Mouse (Mus musculus) spleen, adult 2 months (tissue): Measurements from ENCODE around the gene Chil1. TPM values are rescaled to one million over a fixed set of nuclear protein-coding genes. Genes with fewer than 3 reads are reported as not detected.

ENCODE experiments used
- DNase-seq, 2 experiments: peaks; one replicate each; pipeline versions ENCODE4 v3.0.0 to v3.0.0-alpha.2; 2012 to 2021; ENCODE audit warnings: low spot score in 2 of 2, low read depth in 1 of 2
- H3K27ac ChIP-seq: fragments of 200-500 bp; 2 replicates; pipeline ENCODE4 v1.5.1; 2012; ENCODE audit warnings: low read length, inconsistent platforms; ENCODE audit not compliant: insufficient read depth
- H3K27me3 ChIP-seq: fragments of 200-500 bp; 2 replicates; pipeline ENCODE4 v1.6.1; 2012; ENCODE audit warnings: mild to moderate bottlenecking, moderate library complexity, low read length, inconsistent platforms; ENCODE audit not compliant: control insufficient read depth, insufficient read depth
- H3K36me3 ChIP-seq: fragments of 200-500 bp; 2 replicates; pipeline ENCODE4 v1.6.1; 2012; ENCODE audit warnings: mild to moderate bottlenecking, low read length, inconsistent platforms; ENCODE audit not compliant: control insufficient read depth, insufficient read depth
- H3K4me1 ChIP-seq: fragments of 200-500 bp; 2 replicates; pipeline ENCODE4 v1.6.1; 2011; ENCODE audit warnings: inconsistent platforms; ENCODE audit not compliant: control insufficient read depth, insufficient read depth, insufficient read length
- H3K4me3 ChIP-seq: fragments of 200-500 bp; 2 replicates; pipeline ENCODE4 v1.5.1; 2011; ENCODE audit warnings: mild to moderate bottlenecking, inconsistent platforms; ENCODE audit not compliant: insufficient read depth, insufficient read length; ENCODE audit errors: extremely low read depth
- CTCF ChIP-seq: fragments of 200-500 bp; IDR thresholded peaks from 2 replicates; pipeline ENCODE4 v1.5.1; 2011; ENCODE audit warnings: mild to moderate bottlenecking, inconsistent platforms; ENCODE audit not compliant: insufficient read depth, insufficient read length, insufficient replicate concordance; ENCODE audit errors: extremely low read depth
- POLR2A ChIP-seq: fragments of 200-500 bp; IDR thresholded peaks from 2 replicates; pipeline ENCODE4 v1.6.1; 2011; ENCODE audit warnings: low read depth, low read length, inconsistent platforms
- WGBS: fragments of 180-500 bp; shearing (Covaris S2); methylation state at CpG from one replicate; pipeline ENCODE4 v1.1.7; 2018; 5-methylcytosine and 5-hydroxymethylcytosine counted together
- polyA plus RNA-seq: library from polyadenylated mRNA; depleted of rRNA; stranded (reverse); fragments of >200 nt; gene quantifications from 2 replicates; pipeline ENCODE4 v1.2.3, GENCODE M21; 2012

Chil1 gene
- polyA plus RNA-seq, 1 experiment, result 3.3 TPM

GRCm38 (mm10) chr1:134195979-134196378 lies 14.0 kb downstream of the Chil1 start:
- peak overlapping the region; percentile 49 for H3K27ac ChIP-seq
- no peaks in the 10 kb centered on the region for H3K27me3 ChIP-seq
- WGBS, result 24% methylated on average over 4 of the region's 4 CpGs

GRCm38 (mm10) chr1:134196386-134196785 lies 14.4 kb downstream of the Chil1 start:
- no peaks in the 10 kb centered on the region for H3K36me3 ChIP-seq
- peak overlapping the region; percentile 49 for H3K27ac ChIP-seq
- WGBS, result 28% methylated on average over 4 of the region's 4 CpGs
- H3K4me1 ChIP-seq, result peaks cover 8% of the 10 kb centered on the region; the same call in 1 of the 2 replicates
- H3K27me3 ChIP-seq, result no peaks in the 10 kb centered on the region
- DNase-seq, result peak; percentile 78 to 80
- peak overlapping the region; percentile 10; the same call in 1 of the 2 replicates for H3K4me3 ChIP-seq
- no peak for TF ChIP-seq POLR2A
- peak; percentile 69; the same call in 1 of the 2 replicates for TF ChIP-seq CTCF

More at GRCm38 (mm10) chr1:134195979-134196378, 14.0 kb downstream of the Chil1 start:
- peak overlapping the region; percentile 10; the same call in 1 of the 2 replicates for H3K4me3 ChIP-seq
- H3K36me3 ChIP-seq, result no peaks in the 10 kb centered on the region
- TF ChIP-seq POLR2A (no peak), CTCF (no peak)
- DNase-seq, result no peak
- H3K4me1 ChIP-seq, result peaks cover 8% of the 10 kb centered on the region; the same call in 1 of the 2 replicates

DNA sequence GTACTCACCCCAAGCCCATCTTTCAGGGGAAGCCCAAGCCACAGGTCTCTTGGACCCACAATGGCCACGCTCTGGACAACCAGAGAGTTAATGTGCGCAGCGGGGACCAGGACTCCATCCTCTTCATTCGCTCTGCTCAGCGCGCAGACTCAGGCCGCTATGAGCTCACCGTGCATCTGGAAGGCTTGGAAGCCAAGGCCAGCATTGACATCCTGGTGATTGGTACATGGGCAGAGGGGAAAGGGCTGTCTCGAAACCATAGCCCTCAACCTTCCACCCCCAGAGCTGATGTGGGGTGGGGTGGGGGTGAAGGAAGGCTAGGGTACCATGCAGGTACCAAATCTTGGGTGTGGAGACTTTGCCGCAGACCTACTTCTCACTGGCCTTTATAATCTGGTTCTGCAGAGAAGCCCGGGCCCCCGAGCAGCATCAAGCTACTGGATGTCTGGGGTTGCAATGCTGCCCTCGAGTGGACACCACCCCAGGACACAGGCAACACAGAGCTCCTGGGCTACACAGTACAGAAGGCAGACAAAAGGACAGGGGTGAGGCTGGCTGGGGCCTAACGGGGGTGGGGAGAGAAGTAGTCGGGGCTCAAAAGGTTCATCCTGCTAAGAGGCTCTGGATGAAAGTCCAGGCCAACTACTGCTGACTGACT lies 15.5 kb downstream of the Chil1 start:
- TF ChIP-seq CTCF, result no peak
- TF ChIP-seq POLR2A, result no peak
- WGBS, result 88% methylated on average over 15 of the region's 15 CpGs

DNA sequence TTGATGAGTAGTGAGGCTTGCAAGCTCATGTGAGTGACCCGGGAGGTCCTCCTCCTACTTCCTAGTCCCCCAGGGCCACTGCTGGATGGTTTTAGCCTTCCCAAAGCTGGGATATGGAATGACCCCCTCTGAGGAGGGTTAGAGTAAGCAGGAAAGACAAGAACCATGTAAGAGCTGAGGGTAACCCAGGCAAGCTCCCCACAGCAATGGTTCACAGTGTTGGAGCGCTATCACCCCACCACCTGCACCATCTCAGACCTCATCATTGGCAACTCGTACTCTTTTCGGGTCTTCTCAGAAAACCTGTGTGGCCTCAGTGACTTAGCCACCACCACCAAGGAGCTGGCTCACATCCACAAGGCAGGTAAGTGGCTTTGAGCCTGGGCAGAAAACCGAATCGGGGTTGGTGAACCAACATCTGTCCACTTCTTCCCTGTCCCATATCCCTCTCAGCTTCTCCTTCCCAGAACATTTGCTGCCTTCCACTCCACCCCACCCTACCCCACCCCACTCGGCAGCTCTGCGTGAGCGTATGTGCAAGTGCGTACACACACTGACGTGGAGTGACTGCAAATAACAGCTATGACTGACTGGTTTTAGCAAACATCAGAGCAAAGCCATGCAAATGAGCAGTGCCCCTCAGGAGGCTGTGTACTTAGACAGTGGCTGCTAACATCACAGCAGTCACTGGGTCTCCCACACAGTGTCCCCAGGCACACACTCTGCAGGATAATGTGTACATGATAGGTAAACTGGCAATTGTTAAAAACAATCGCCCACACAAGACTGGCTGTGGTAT lies 16.4 kb downstream of the Chil1 start:
- no peak for TF ChIP-seq CTCF
- no peak for TF ChIP-seq POLR2A
- no peak overlapping the region for H3K27ac ChIP-seq
- H3K27me3 ChIP-seq, result no peaks in the 10 kb centered on the region
- no peak overlapping the region for H3K4me3 ChIP-seq
- no peaks in the 10 kb centered on the region for H3K36me3 ChIP-seq
- peaks cover 8% of the 10 kb centered on the region; the same call in 1 of the 2 replicates for H3K4me1 ChIP-seq
- DNase-seq, result no peak
- WGBS, result 89% methylated on average over 12 of the region's 12 CpGs

More for the DNA sequence above, 15.5 kb downstream of the Chil1 start:
- no peak overlapping the region for H3K4me3 ChIP-seq
- H3K4me1 ChIP-seq, result peaks cover 8% of the 10 kb centered on the region; the same call in 1 of the 2 replicates
- H3K27ac ChIP-seq, result no peak overlapping the region
- H3K27me3 ChIP-seq, result no peaks in the 10 kb centered on the region
- H3K36me3 ChIP-seq, result no peaks in the 10 kb centered on the region
- DNase-seq, result no peak

GRCm38 (mm10) chr1:134200481-134200880 lies 18.5 kb downstream of the Chil1 start:
- Histone ChIP-seq H3K4me1 (peaks cover 7% of the 10 kb centered on the region; the same call in 1 of the 2 replicates), H3K36me3 (no peaks in the 10 kb centered on the region), H3K4me3 (no peak overlapping the region), H3K27me3 (no peaks in the 10 kb centered on the region), H3K27ac (no peak overlapping the region)
- WGBS, result 71% methylated on average over 2 of the region's 2 CpGs
- TF ChIP-seq POLR2A (no peak), CTCF (no peak)
- DNase-seq, result no peak

GRCm38 (mm10) chr1:134200998-134201686 lies 19.2 kb downstream of the Chil1 start:
- H3K27ac ChIP-seq, result no peak overlapping the region
- H3K4me3 ChIP-seq, result no peak overlapping the region
- TF ChIP-seq POLR2A, result no peak
- no peaks in the 10 kb centered on the region for H3K36me3 ChIP-seq
- DNase-seq, result no peak
- H3K27me3 ChIP-seq, result no peaks in the 10 kb centered on the region
- H3K4me1 ChIP-seq, result peaks cover under 1% of the 10 kb centered on the region; the same call in 1 of the 2 replicates
- 85% methylated on average over 6 of the region's 6 CpGs for WGBS
